Mouse (Mus musculus): Measurements from ENCODE around the gene Erc1. TPM values are rescaled to one million over a fixed set of nuclear protein-coding genes. Genes with fewer than 3 reads are reported as not detected.

Gene Erc1
- 21.2 and 23.4 TPM in 2 replicates for polyA plus RNA-seq (2012; rRNA removed)

GRCm38 (mm10) chr6:119848034-119848695, at the start of gene Erc1:
TSS of gene Erc1 (minus strand) at chr6:119848167.

DNA sequence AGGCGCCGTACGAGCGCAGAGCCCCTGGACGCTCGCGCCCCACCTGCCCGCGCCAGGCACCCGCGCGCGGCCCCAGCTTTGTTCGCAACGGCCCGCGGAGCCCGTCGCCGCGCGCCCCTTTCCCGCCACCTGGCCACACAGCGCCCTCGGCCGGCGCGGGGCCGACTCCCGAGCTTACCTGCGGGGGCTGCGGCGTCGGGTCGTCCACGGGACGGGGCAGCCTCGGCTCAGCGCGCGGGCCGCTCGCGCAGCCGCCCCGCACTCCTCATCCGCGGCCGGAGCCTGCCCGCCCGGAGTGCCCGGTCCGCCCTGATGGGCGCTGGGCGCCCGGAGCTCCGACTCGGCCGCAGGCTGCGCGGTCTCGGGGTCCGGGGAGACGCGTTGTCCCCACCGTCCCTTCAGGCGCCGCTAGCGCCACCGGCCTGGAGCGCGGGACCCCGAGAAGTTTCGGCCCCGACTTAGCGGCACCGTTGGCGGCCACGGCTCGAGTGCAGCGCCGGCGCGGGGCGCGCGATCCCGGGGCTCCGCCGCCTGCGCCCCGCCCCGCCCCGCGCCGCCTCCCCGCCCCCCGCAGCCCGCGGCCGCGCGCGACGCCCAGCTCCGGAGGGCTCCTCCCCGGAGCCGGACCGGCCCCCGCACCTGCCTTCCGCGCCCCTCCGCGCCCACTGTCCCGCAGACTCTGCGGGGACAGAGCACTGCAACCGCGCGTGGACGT, 304.0 kb downstream of the Erc1 start, which contains the start of gene Wnt5b:
Gene Wnt5b, minus strand, starts transcription at position 545 of the 715 bp plus-strand sequence.

Other genes with a start within 250 kb of the Erc1 start
- 36.1 and 48.2 TPM in 2 replicates for gene Rad52, start 54.5 kb upstream of the Erc1 start, polyA plus RNA-seq (2012; rRNA removed)
- gene Wnk1, start 190.5 kb upstream of the Erc1 start, polyA plus RNA-seq (2012; rRNA removed) = 144 and 160 TPM in 2 replicates
- gene Ninj2, start 245.2 kb upstream of the Erc1 start, polyA plus RNA-seq (2012; rRNA removed) = not detected in 2 replicates